Mouse (Mus musculus): ENCODE results near the gene Sox10. TPM values are rescaled to one million over a fixed set of nuclear protein-coding genes. Genes with fewer than 3 reads are reported as not detected.

Sox10 gene
- polyA plus RNA-seq, 1 experiment: not detected

DNA sequence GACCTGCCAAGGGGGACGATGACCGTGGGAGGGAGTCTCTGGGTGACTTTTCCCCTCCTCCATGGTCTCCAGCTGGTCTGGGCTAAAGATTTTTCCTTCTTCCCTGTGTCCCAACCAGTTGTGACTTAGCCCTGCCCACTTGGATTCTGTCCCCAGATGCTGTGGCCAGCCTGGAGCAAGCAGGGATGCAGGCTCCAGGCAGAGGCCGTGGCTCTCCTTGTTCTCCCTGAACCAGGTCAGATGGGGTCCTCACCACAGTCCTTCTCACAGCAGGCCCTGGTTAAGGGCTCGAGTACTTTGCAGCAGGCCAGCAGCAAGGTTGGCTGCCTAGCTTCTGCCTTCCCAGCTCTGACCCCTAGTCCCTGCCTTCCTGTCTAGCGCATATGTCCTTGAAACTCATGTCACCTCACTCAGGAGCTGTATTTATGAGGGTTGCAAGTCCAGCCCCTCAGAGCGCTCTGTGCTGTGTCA is 31.8 kb downstream of the Sox10 start:
- Histone ChIP-seq H3K27me3 (ENCODE audit: control insufficient read depth, insufficient read depth, insufficient read length) (no peaks in the 10 kb centered on the region), H3K4me3 (ENCODE audit: insufficient read depth, poor library complexity, severe bottlenecking) (no peak overlapping the region), H3K36me3 (ENCODE audit: control insufficient read depth, insufficient read depth) (peaks cover 53% of the 10 kb centered on the region), H3K79me3 (ENCODE audit: low read depth) (no peaks in the 10 kb centered on the region), H3ac (ENCODE audit: control insufficient read depth, insufficient read length, low read depth) (no peak overlapping the region), H3K79me2 (ENCODE audit: control insufficient read depth, insufficient read depth) (no peaks in the 10 kb centered on the region)
- no peak for TF ChIP-seq FOSL1 (IDR thresholded peaks at IDR 0.05; ENCODE audit: insufficient read depth, low read length, poor library complexity, severe bottlenecking)
- TF ChIP-seq MYOG (IDR thresholded peaks at IDR 0.05; ENCODE audit: control insufficient read depth, extremely low read depth, insufficient read length): no peak
- TF ChIP-seq USF1 (IDR thresholded peaks at IDR 0.05; ENCODE audit: low read depth): no peak
- no peak for TF ChIP-seq MYOD1 (IDR thresholded peaks at IDR 0.05; ENCODE audit: control insufficient read depth, insufficient read length, low read depth)

DNA sequence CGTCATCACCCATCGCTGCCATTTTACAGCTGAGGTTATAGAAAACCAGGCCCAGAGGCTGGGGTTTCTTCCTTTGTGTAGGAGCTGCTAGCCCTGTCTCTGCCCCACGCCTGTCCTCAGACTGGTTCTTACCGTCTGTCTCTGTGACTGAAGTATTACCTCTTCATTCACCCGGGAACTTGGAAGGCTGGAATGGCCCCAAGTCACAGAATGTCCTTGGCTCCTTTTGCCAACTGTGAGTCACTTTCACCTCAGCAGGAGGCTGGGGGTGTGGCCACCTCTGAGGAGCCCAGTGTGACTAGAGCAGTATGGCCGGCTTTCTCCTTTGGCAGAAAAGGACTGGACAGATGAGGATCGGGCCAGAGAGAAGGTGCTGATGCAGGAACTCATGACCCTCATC is 33.6 kb downstream of the Sox10 start:
- Histone ChIP-seq H3K36me3 (ENCODE audit: control insufficient read depth, insufficient read depth) (peaks cover 70% of the 10 kb centered on the region), H3K4me3 (ENCODE audit: insufficient read depth, poor library complexity, severe bottlenecking) (no peak overlapping the region), H3K79me3 (ENCODE audit: low read depth) (no peaks in the 10 kb centered on the region), H3ac (ENCODE audit: control insufficient read depth, insufficient read length, low read depth) (no peak overlapping the region), H3K79me2 (ENCODE audit: control insufficient read depth, insufficient read depth) (no peaks in the 10 kb centered on the region), H3K27me3 (ENCODE audit: control insufficient read depth, insufficient read depth, insufficient read length) (no peaks in the 10 kb centered on the region)
- no peak for TF ChIP-seq CEBPB (IDR thresholded peaks at IDR 0.05; ENCODE audit: low read depth)
- peak; percentile 22 for TF ChIP-seq MAX (IDR thresholded peaks at IDR 0.05)
- TF ChIP-seq MYOG (IDR thresholded peaks at IDR 0.05; ENCODE audit: control insufficient read depth, extremely low read depth, insufficient read length): no peak

DNA sequence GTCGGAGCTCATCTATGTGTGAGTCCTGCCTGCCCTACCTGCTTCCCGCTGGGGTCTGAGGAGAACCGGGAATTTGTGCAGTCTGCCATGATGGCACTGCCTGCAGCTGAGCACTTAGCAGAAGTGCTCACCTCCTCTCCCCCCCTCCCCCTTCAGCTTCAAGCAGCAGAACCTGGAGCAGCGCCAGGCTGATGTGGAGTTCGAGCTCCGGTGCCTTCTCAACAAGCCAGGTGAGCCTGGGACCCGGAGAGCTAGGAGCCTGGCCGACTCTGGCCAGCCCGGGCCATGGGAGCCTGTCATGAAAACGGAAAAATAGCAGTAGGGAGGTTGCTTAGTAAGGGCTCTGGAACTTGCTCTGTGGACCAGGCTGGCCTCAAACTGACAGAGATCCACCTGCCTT is 34.3 kb downstream of the Sox10 start:
- Histone ChIP-seq H3K79me2 (ENCODE audit: control insufficient read depth, insufficient read depth) (no peaks in the 10 kb centered on the region), H3K79me3 (ENCODE audit: low read depth) (no peaks in the 10 kb centered on the region), H3K36me3 (ENCODE audit: control insufficient read depth, insufficient read depth) (peaks cover 75% of the 10 kb centered on the region), H3K27me3 (ENCODE audit: control insufficient read depth, insufficient read depth, insufficient read length) (no peaks in the 10 kb centered on the region), H3K4me3 (ENCODE audit: insufficient read depth, poor library complexity, severe bottlenecking) (no peak overlapping the region), H3ac (ENCODE audit: control insufficient read depth, insufficient read length, low read depth) (no peak overlapping the region)
- no peak for TF ChIP-seq USF1 (IDR thresholded peaks at IDR 0.05; ENCODE audit: low read depth)
- no peak for TF ChIP-seq FOSL1 (IDR thresholded peaks at IDR 0.05; ENCODE audit: insufficient read depth, low read length, poor library complexity, severe bottlenecking)
- TF ChIP-seq CEBPB (IDR thresholded peaks at IDR 0.05; ENCODE audit: low read depth): no peak
- no peak for TF ChIP-seq CTCF (IDR thresholded peaks at IDR 0.05; ENCODE audit: control insufficient read depth, insufficient read depth, insufficient read length)
- TF ChIP-seq MYOD1 (IDR thresholded peaks at IDR 0.05; ENCODE audit: control insufficient read depth, insufficient read length, low read depth): no peak
- no peak for TF ChIP-seq MAX (IDR thresholded peaks at IDR 0.05)
- TF ChIP-seq MYOG (IDR thresholded peaks at IDR 0.05; ENCODE audit: control insufficient read depth, extremely low read depth, insufficient read length): no peak

DNA sequence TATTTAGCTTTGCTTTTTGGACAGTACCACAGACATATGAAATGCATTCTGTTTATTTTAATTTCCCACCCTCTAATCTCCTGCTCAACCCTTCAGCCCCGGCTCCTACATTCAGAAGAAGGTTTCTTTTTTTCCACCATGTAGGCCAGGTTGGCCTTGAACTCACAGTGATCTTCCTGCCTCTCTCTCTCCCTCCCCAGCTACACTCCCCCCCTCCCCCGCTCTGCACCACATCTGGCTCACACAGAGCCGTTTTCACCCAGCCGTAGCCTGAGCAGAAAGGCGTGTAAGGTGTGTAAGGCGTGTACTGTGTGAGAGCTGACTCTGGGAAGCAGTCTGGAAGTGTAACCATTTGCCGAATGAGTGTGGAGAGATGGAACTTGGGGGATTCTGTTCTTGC is 35.7 kb downstream of the Sox10 start:
- H3K4me3 ChIP-seq (ENCODE audit: insufficient read depth, poor library complexity, severe bottlenecking): no peak overlapping the region
- H3K27me3 ChIP-seq (ENCODE audit: control insufficient read depth, insufficient read depth, insufficient read length): no peaks in the 10 kb centered on the region
- no peak for TF ChIP-seq MYOD1 (IDR thresholded peaks at IDR 0.05; ENCODE audit: control insufficient read depth, insufficient read length, low read depth)
- no peak for TF ChIP-seq CEBPB (IDR thresholded peaks at IDR 0.05; ENCODE audit: low read depth)
- TF ChIP-seq MYOG (IDR thresholded peaks at IDR 0.05; ENCODE audit: control insufficient read depth, extremely low read depth, insufficient read length): no peak
- no peak for TF ChIP-seq CTCF (IDR thresholded peaks at IDR 0.05; ENCODE audit: control insufficient read depth, insufficient read depth, insufficient read length)
- no peak for TF ChIP-seq MAX (IDR thresholded peaks at IDR 0.05)
- no peak for TF ChIP-seq FOSL1 (IDR thresholded peaks at IDR 0.05; ENCODE audit: insufficient read depth, low read length, poor library complexity, severe bottlenecking)
- no peak for TF ChIP-seq USF1 (IDR thresholded peaks at IDR 0.05; ENCODE audit: low read depth)
- H3ac ChIP-seq (ENCODE audit: control insufficient read depth, insufficient read length, low read depth): no peak overlapping the region
- H3K79me2 ChIP-seq (ENCODE audit: control insufficient read depth, insufficient read depth): no peaks in the 10 kb centered on the region
- H3K79me3 ChIP-seq (ENCODE audit: low read depth): no peaks in the 10 kb centered on the region
- H3K36me3 ChIP-seq (ENCODE audit: control insufficient read depth, insufficient read depth): peaks cover 88% of the 10 kb centered on the region

DNA sequence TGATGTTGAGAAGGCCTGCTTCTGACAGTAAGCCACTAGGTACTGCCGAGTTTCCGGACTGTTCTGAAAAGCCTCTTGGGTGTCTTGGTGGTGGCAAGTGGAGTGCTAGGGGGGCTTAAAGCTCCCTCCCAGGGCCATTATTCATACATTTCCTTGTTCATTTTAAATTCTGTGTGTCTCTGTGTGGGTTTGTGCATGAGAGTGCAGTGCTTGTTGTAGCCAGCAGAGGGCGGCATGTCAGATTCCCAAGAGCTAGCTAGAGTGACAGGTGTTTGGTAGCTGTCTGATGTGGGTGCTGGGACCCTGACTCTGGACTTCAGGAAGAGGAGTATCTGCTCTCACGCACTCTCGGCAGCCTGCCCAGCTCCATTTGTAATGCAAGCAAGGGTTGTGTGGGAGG is 36.8 kb downstream of the Sox10 start:
- H3K4me3 ChIP-seq (ENCODE audit: insufficient read depth, poor library complexity, severe bottlenecking): no peak overlapping the region
- TF ChIP-seq MAX (IDR thresholded peaks at IDR 0.05) (no peak), MYOG (IDR thresholded peaks at IDR 0.05; ENCODE audit: control insufficient read depth, extremely low read depth, insufficient read length) (no peak), FOSL1 (IDR thresholded peaks at IDR 0.05; ENCODE audit: insufficient read depth, low read length, poor library complexity, severe bottlenecking) (no peak), CTCF (IDR thresholded peaks at IDR 0.05; ENCODE audit: control insufficient read depth, insufficient read depth, insufficient read length) (no peak)
- H3K79me2 ChIP-seq (ENCODE audit: control insufficient read depth, insufficient read depth): no peaks in the 10 kb centered on the region
- no peaks in the 10 kb centered on the region for H3K27me3 ChIP-seq (ENCODE audit: control insufficient read depth, insufficient read depth, insufficient read length)
- no peaks in the 10 kb centered on the region for H3K79me3 ChIP-seq (ENCODE audit: low read depth)
- no peak overlapping the region for H3ac ChIP-seq (ENCODE audit: control insufficient read depth, insufficient read length, low read depth)
- H3K36me3 ChIP-seq (ENCODE audit: control insufficient read depth, insufficient read depth): peaks cover 89% of the 10 kb centered on the region

DNA sequence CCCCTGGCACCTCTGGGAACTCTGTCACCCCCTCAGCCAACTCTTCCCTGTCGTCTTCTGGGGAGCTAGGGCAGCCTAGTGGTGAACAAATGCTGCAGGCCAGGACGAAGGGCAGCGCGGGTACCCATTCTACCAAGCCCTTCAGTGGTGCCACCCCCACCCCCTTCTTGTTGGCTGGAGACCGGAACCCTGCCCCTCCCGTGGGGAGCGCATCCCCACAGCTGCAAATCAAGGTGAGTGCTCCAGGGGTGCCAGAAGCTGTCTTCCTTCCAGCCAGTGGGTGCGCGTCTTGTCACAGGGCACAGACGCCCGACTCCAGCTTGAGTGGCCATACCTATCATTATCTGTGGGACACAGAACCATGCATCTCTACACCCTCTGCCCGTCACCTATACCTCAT is 37.9 kb downstream of the Sox10 start:
- H3K79me3 ChIP-seq (ENCODE audit: low read depth): no peaks in the 10 kb centered on the region
- H3ac ChIP-seq (ENCODE audit: control insufficient read depth, insufficient read length, low read depth): no peak overlapping the region
- peaks cover 88% of the 10 kb centered on the region for H3K36me3 ChIP-seq (ENCODE audit: control insufficient read depth, insufficient read depth)
- H3K4me3 ChIP-seq (ENCODE audit: insufficient read depth, poor library complexity, severe bottlenecking): no peak overlapping the region
- no peaks in the 10 kb centered on the region for H3K27me3 ChIP-seq (ENCODE audit: control insufficient read depth, insufficient read depth, insufficient read length)
- H3K79me2 ChIP-seq (ENCODE audit: control insufficient read depth, insufficient read depth): no peaks in the 10 kb centered on the region
- TF ChIP-seq FOSL1 (IDR thresholded peaks at IDR 0.05; ENCODE audit: insufficient read depth, low read length, poor library complexity, severe bottlenecking) (no peak), CEBPB (IDR thresholded peaks at IDR 0.05; ENCODE audit: low read depth) (no peak), MAX (IDR thresholded peaks at IDR 0.05) (no peak), USF1 (IDR thresholded peaks at IDR 0.05; ENCODE audit: low read depth) (no peak), CTCF (IDR thresholded peaks at IDR 0.05; ENCODE audit: control insufficient read depth, insufficient read depth, insufficient read length) (no peak), MYOG (IDR thresholded peaks at IDR 0.05; ENCODE audit: control insufficient read depth, extremely low read depth, insufficient read length) (no peak), MYOD1 (IDR thresholded peaks at IDR 0.05; ENCODE audit: control insufficient read depth, insufficient read length, low read depth) (no peak)

All from C2C12 (cell line).